Mouse (Mus musculus): ENCODE results near the gene Bbs9.

The Bbs9 gene

DNA sequence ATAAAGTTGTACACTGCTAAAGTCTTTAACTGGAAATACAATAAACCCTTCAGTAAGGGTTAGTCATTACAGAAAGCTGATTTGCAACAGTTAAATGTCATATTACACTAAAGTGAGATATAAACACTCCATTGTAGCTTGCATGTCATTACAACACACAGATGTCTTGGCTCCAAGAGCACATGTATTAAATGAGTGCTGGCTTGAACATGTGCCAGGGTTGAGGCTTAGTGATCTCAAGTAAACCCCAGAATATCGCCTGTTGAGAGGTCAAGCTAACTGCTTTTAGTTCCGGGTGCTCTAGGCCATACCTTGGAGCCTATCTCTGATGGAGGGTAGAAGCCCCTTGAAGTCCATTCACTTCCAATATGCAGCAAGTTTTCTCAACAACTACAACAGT is 273.1 kb downstream of the Bbs9 start:
- DNase-seq (ENCODE audit: low spot score): no peak

DNA sequence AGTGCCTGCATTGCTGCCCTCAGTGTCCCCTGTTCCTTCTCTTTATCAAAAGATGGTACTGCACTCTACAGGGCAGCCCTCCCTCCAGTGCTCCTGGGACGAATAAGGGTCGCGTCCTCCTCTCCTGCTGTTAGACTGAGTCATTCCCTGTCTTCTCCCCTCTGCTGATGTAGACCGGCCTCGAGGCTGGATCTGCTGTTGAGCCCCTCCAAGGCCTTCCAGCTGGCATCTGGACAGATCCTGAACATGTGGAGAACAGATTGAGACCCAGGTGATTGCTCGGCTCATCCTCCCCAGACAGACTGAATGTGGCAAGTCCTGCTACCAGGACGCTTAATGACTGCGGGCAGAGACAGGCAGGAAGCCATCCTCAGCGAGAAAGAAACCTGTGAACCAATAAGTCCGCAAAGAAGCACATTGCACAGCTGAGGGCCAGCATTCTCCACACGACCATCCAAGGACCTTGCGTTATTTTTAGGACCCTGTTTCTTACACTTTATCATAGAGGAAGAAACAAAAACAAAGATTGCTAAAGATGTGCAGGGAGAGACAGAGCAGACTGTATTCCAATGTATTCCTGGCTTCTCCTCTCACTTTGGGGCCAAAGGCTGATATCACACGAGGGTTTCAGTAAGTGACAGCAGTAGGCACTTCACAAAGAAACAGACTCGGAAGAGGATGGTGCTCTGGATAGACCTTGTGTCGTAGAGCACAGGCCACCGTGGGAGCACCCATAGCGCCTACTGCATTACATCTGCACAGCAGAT is 275.4 kb downstream of the Bbs9 start:
- DNase-seq (ENCODE audit: low spot score): no peak

DNA sequence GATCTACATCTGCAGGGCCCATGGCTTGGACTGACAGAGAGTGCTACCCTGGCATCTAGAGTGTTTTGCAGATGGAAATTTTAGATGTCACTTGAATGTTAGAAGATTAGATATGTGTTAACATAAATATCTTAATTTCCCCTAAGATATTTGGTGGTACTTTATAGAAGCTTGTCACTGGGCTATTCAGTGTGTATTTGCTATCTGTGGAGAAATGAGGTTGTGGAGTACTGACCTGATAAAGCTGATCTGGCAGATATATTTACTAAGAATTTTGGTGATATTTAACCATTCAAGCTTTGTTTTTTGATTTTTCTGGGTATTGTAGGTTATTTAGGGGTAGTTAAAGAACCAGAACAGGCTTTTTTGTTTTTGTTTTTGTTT is 276.0 kb downstream of the Bbs9 start:
- no peak for DNase-seq (ENCODE audit: low spot score)

DNA sequence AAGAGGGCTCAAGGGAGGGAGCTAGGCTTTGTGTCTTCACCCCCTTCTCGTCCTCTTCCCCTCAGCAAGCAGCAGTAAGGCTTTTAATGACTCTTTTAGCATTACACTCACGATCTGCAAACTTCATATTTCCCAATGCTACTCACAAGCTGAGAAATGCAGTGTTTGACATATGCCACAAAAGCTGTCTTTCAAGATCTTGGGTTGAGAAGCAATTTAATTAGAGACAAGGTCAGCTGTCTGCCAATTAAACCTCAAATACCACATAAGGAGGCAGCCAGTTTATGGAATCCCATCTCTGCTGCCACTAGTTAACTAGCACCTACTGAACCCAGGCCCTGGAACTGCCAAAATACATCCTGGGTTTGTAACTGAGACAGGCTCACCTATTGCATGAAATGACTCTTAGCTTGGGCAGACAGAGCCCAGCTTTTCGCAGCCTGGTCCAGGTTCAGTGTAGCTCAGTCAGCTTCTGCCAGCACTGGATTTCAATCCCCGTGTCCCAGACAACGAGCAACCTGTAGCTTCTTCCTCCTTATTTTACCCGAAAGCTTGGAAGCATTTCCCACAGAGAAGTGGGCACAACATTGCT is 278.7 kb downstream of the Bbs9 start:
- no peak for DNase-seq (ENCODE audit: low spot score)

DNA sequence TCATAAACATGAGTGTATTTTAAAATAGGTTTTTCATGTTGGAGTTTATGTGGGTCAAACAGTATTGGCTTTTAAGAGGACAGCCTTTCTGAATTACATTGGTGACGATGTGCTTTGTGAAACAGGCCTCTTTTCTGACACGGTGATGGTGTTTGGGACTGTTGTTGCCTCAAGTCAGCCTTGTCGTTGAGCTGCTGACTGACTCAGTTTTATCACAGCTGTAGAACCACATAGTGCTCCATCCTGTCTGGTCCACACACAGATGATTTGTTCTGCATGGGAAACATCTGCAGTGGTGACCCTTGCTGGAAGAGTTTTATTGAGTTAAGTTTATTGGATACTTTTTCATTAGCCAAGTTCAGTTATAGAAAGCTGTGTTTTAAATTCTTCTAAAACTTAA is 283.0 kb downstream of the Bbs9 start:
- DNase-seq (ENCODE audit: low spot score): no peak

DNA sequence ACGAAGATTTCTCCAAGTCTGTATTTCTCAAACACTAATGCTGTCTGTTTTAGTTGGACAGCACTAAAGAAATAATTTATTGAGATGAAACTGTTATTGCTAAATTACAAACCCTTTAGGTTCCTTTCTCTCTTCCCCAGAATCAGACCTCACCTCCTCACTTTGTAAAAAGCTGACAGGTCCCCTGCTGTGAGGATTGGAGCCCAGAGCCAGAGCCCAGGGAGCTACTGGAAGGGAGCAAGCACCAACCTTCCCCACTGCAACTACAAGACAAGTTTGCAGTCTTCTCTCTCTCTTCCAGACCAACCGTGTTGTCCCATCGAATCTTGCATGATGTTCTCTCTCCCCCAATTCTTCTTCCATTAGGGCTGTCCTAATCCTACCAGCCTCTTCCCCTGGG is 283.7 kb downstream of the Bbs9 start:
- no peak for DNase-seq (ENCODE audit: low spot score)

DNA sequence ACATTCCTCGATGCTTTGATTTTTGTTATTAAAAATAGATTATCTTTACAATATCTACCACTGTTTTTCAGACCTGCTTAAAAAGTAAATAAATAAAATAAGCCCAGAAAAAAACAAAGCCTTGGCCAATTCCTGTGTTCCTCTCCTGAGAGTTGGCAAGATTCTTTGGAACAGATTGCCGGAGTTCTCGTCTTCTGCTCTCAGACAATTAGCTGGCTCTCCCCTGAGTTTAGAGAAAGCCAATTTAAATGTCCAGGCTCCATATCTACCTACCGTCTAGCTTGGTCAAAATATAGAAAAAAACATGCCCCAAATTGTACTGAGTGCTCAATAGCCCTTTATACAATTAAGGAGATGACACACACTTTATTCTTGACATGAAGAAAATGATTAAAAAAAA is 284.9 kb downstream of the Bbs9 start:
- no peak for DNase-seq (ENCODE audit: low spot score)

DNA sequence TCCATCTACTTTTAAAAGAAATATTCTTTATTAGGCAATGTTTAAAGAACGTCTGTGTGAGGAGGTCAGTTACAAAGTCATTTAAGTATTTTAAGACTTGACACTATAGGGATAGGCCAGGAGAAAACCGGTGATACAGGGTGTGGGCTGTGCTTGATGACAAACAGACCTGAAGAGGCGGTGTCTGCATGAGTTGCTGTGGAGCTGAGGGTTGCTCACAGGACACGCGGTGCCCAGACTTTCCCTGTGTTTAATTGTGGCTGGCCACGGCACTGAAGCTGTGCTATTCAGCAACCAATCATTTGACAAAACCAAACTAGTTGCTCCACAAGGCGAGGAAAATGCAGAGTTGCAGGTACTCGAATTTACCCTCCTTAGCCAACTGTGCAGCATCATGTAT is 286.0 kb downstream of the Bbs9 start:
- DNase-seq (ENCODE audit: low spot score): no peak

DNA sequence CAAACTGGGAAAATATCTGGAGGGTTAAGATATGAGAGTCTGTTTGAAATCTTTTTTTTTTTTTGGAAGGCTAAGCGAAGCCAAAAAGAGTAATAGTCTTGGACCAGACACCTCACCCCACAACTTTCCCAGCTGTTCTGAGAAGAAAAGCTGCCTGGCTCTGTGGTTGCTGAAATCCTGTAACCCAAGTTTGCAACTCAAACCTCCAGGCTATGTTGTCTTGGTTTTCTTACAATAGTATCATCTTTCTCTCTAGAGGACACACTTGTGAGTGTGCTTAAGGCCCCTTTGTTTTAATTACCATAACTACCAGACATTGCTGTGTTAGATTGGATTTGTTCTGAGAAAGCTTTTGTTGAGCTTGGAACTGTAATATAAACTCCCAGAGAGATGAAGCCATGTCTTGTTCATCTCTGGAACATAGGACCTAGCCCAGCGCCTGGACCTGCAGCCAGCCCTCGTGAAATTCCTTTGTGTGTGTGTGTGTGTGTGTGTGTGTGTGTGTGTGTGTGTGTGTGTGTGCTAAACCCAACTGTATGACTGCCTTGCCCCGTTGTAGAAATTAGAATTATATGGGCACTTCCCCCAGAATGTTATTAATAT is 290.2 kb downstream of the Bbs9 start:
- DNase-seq (ENCODE audit: low spot score): no peak

DNA sequence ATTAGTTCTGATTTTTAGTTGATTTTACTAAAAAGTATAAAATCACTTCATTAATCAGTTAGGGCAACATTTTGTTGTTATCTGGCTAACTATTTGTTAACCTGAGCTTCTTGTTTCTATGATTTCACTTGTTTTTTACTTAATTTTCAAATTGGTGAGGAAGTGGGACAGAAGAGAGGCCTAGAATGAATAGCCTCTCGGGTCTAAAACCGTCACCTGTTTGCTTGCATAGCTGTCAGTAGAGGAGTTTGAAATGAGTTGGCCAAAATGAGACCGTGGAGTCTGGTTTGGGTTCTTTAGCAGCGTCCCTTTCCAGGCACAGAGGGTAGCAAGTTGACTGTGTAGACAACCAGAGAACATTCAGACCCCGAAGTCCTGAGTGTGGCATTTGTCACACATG is 291.6 kb downstream of the Bbs9 start:
- DNase-seq (ENCODE audit: low spot score): no peak

DNA sequence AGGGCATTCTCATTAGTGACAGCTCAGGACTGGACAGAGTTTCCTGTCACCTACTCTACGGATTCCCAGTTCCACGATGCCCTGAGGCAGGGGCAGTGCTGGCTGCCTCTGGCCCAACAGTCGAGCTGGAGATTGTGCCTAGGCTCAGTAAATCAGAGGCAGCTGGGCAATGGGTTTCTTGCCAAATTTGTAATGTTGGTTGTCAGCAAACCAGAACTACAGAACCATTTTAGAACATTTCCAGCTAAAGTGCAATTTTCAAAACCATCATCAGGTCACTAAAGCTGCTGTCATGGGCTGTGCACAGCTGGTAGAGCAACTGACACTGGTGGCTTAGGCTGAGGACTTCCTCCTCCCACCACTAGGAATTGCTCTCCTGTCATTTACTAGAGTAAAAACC is 292.3 kb downstream of the Bbs9 start:
- DNase-seq (ENCODE audit: low spot score): no peak

DNA sequence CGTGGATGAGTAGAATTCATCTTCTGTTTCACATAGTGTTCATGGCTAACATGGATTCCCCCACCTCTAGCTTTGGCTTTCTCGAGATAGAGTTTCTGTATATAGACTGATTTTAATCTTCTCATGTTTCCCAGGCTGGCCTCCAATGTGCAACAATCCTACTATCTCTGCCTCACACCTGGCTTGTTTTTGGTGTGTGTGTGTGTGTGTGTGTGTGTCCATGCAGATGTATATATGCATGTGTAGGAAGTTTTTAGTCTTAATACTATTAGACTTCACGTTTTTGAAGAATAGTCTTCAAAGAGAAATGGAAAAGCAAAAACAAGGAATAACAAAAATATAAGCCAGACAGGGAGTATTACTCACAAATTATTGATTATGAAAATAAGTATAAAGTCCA is 296.3 kb downstream of the Bbs9 start:
- DNase-seq (ENCODE audit: low spot score): no peak

DNA sequence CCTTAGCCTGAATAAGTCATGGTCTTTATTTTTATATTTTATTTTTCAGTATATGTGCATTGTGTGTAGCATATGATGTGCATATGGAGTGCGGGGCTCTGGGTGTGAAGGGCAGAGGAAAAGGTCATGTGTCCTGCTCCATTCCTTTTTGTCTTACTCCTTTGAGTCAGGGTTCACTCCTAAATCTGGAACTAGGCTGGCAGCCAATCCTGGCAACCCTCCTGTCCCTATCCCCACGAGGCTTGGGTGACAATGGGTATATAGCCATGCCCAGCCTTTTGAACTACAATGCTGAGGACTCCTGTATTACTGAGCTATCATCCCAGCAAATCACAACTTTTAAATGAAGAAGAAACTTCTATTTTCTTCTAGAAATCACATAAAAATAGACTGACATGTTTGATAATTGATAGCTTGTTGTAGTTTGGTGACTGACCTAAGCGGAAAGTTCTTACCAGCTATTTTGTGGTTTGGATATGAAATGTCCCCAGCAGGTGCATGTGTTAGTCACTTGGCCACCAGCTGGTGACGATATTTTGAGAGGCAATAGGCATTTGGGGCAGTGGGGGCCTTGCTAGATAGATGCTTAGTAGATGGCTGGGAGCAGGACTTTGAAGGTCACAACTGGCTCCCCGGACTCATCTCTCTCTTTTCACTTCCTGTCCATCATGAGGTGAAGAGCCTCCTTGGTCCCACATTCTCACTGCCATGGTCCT is 300.9 kb downstream of the Bbs9 start:
- DNase-seq (ENCODE audit: low spot score): no peak

DNA sequence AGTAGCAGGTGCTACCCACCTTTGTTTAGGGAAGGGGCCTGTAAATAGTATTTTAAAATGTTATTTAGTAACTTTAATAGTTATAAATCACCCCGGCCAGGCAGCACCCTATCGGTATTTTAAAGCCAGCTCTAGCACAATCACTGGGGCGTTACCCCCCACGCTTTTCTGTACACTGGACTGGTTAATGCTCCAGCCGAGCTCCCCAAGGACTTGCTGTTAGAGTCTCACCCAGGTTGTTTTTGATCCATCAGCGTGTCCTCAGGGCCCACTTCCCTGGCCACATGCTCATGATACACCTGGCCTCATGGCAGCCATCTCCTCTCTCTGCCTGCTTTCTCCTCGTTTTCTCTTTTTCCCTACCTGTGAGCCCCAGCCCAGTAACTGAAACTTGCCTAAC is 301.9 kb downstream of the Bbs9 start:
- DNase-seq (ENCODE audit: low spot score): no peak

DNA sequence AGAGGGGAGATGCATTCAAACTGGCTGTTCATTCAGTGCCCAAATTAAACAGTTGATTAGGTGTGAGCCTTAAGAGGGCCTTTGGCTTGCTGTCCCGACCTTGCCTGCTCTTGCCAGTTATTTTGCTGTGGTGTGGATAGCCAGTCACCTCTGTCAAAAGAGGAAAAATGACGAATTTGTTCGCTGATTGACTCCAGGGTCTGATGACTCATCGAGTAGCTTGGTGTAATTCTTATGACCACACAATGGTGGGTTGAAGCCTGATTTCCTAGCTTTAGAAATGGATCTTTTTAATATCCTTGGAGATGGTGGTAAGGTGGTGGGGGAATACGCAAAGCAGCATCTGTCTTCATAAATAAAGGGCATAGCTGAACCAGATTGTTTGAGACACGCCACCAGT is 304.1 kb downstream of the Bbs9 start:
- no peak for DNase-seq (ENCODE audit: low spot score)

DNA sequence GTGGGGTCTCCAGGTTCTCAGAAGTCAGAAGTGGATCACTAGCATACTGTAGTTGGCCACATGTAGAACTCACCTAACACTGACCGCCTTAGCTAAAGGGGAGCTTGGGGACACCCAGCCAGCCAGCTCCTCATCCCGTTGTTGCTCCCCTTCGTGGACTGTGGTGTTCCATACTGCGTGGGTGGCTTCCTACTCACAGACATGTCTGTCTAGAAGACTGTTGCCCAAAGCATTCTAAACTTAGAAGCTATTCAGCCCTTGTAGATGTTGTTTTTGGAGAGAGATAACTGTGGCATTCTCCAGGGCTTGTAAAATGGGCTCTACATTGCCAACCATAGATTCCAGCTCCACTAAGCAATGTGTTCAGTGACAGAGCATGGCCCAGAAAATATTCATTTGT is 310.5 kb downstream of the Bbs9 start:
- DNase-seq (ENCODE audit: low spot score): no peak

DNA sequence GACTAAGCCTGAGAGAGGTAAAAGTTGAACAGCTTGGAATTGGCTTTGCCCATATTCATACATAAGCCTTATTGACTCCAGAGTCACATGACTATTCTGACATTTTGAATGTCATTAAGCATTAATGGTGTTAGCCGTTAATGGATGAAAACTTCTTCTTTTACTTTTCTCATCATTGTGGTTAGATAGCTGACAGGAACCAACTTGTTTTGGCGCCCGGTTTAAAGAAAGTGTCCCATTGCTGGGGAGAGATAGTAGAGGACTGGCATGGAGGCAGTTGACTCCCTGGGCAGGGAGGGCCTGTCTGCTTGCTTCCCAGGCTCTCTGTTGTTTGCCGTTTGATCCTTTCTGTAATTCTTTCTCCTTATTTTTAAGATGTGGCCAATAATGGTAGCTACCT is 312.9 kb downstream of the Bbs9 start:
- DNase-seq (ENCODE audit: low spot score): no peak

DNA sequence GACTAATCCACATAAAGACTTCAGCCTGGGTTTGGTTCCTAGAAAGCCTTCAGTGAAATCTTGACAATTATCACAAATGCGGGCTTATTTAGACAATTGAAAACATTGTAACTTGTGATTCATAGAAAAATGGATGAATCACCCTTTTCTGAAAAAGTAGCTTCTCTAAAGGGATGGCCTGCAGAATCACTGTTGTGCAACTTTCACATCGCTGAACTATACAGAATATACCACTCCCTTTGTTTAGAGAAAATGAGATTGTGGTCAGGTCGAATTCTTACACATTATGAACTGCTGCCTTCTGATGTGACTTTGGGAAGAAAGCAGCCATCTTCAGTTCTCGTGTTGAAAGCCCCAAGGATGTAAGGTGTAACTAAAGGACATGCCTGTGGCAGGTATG is 313.3 kb downstream of the Bbs9 start:
- no peak for DNase-seq (ENCODE audit: low spot score)

DNA sequence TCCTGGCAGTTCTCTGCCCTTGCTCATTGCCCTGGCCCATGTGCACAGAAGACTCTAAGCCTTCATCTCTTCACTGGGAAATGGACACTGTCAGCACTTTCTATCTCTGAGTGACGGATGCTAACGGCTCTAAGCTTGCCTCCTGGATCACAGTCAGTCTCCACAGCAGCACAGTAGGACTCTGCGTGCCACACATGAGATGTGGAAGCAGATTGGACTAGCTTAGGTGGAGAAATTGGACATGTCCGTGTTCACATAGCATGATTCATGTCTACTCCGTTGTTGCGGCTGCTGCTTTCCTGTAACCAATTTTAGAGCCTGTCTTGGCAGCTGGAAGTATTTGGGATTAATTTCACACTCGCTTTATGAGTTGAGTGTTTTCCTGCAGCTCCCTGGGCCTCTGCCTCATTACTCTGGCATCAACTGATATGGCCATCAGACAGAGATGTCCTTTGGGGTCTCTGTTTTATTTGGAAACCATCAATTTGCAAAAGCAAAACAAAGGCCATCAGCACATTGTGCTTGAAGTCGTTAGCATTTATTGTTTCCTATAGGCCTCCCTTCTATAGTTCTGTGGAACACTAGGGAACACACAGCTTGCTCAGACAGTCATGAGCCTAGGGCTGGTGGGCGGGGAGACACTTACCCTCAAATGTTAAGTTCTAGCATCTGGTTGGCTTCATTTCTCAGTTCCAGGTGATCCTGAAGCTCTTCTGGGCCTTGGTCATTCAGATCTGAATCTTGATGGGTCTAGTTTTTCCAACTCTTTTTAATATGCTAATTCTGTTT is 314.1 kb downstream of the Bbs9 start:
- DNase-seq (ENCODE audit: low spot score): no peak

DNA sequence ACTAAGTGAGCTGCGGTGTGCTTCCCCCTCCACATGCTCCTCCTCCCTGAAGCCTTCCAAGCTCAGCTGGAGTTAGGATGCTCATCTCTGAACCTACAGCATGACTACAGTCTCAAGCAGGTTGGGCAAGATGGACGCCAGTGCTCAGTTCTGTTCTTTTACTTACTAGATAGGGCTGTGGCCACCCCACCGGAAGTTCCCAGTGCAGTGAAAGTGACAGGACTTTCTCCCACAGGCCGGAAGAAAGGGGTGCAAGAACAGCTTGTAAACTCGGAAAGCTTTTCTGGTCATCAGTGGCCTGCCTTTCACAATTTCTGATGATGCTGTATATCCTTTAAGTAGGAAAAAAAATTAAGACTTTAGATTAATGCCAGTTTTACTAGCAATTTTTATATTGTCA is 315.7 kb downstream of the Bbs9 start:
- no peak for DNase-seq (ENCODE audit: low spot score)

DNA sequence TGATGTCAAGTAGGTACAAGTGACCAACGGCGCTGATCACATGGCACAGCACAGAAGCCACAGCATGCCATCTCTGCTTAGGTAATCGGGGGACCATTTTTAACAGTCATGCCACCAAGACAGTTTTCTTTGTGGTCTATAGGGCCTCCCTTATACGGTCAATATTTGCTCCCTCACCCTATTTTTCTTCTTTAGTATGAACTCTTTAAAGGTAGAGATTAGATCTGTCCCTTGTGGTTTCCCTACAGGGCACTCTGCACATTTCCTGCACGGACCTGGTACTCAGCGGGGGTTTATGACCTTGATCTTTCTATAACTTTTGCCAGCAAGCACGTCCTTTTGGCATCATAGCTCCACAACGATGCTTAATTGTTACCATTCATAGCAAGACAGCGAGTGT is 316.2 kb downstream of the Bbs9 start:
- no peak for DNase-seq (ENCODE audit: low spot score)

DNA sequence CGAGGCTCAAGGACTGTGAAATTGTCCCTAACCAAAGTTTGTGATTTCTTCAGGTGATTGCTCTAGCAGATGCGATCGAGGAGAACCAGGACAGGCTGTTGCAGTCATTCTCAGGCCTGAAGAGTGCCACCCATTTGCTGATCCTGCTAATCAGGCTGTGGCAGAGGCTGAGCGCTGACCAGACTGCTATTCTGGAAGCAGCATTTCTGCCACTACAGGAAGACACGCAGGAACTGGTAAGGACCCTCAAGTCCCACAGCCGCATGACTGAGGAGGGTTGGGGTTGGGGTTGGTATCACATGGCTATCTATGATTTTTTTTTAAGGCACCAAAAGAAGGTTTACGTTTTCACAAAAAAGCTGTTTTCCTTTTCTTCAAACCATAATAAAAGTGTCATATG is 318.2 kb downstream of the Bbs9 start:
- DNase-seq (ENCODE audit: low spot score): no peak
